Mouse (Mus musculus) erythroblast, embryonic 14.5 days (primary cell): ENCODE data around the gene Clpp. TPM values are rescaled to one million over a fixed set of nuclear protein-coding genes. Genes with fewer than 3 reads are reported as not detected.
A peak's percentile ranks its signal among the peaks of the same experiment; 100 is the strongest.

ENCODE experiments used
- H3K27me3 ChIP-seq: 2 replicates; pipeline ENCODE4 v1.6.1; 2012; ENCODE audit warnings: inconsistent platforms; ENCODE audit not compliant: control insufficient read depth
- H3K36me3 ChIP-seq: 2 replicates; pipeline ENCODE4 v1.6.1; 2012; ENCODE audit warnings: mild to moderate bottlenecking, inconsistent platforms; ENCODE audit not compliant: control insufficient read depth
- H3K4me1 ChIP-seq: 2 replicates; pipeline ENCODE4 v1.6.1; 2012; ENCODE audit warnings: inconsistent platforms; ENCODE audit not compliant: control insufficient read depth
- H3K4me3 ChIP-seq: replicated peaks from 2 replicates; pipeline ENCODE3; 2012; ENCODE audit warnings: moderate library complexity, mild to moderate bottlenecking, inconsistent platforms
- H3K9me3 ChIP-seq: 2 replicates; pipeline ENCODE4 v1.6.1; 2012; ENCODE audit warnings: low read length, inconsistent platforms, mixed read lengths; ENCODE audit not compliant: control insufficient read depth
- GATA1 ChIP-seq: IDR thresholded peaks from 2 replicates; pipeline ENCODE4 v1.6.1; 2012; ENCODE audit warnings: low read length, inconsistent platforms, mixed read lengths
- TAL1 ChIP-seq: IDR thresholded peaks from 3 replicates; pipeline ENCODE4 v1.6.1; 2012; ENCODE audit warnings: low read length, inconsistent platforms, mixed read lengths
- polyA plus RNA-seq: library from polyadenylated mRNA; stranded (reverse); fragments of >175 nt; gene quantifications from 2 replicates; pipeline ENCODE4 v1.2.3, GENCODE M21; 2012

Clpp gene
- polyA plus RNA-seq, 1 experiment: 12.3 TPM

- Histone ChIP-seq H3K9me3 (peaks cover 2% of the 10 kb centered on the region; the same call in 1 of the 2 replicates), H3K36me3 (peaks cover 81% of the 10 kb centered on the region), H3K4me3 (no peak overlapping the region), H3K27me3 (no peaks in the 10 kb centered on the region), H3K4me1 (peaks cover 55% of the 10 kb centered on the region)
- TF ChIP-seq TAL1 (no peak), GATA1 (no peak)
Observed at GRCm38 (mm10) chr17:56999414-56999813, 9.3 kb downstream of the Clpp start.

- Histone ChIP-seq H3K36me3 (peaks cover 81% of the 10 kb centered on the region), H3K9me3 (peaks cover 2% of the 10 kb centered on the region; the same call in 1 of the 2 replicates), H3K27me3 (no peaks in the 10 kb centered on the region), H3K4me3 (no peak within 1 kb of the TSS), H3K4me1 (peaks cover 60% of the 10 kb centered on the region)
- TF ChIP-seq TAL1 (no peak), GATA1 (no peak)
Observed at GRCm38 (mm10) chr17:56999968-57000609, 10.0 kb downstream of the Clpp start, which contains the start of gene Pspn. Pspn (minus strand) TSS chr17:57000018.

- peaks cover 63% of the 10 kb centered on the region for H3K4me1 ChIP-seq
Observed at GRCm38 (mm10) chr17:57001228-57001627, 11.1 kb downstream of the Clpp start.

GRCm38 (mm10) chr17:57003994-57004393 is 13.9 kb downstream of the Clpp start:
- Histone ChIP-seq H3K4me1 (peaks cover 63% of the 10 kb centered on the region), H3K4me3 (no peak overlapping the region), H3K27me3 (no peaks in the 10 kb centered on the region), H3K36me3 (peaks cover 97% of the 10 kb centered on the region), H3K9me3 (peaks cover 2% of the 10 kb centered on the region; the same call in 1 of the 2 replicates)
- TF ChIP-seq GATA1: no peak
- TF ChIP-seq TAL1: no peak

More at GRCm38 (mm10) chr17:57001228-57001627, 11.1 kb downstream of the Clpp start:
- H3K36me3 ChIP-seq: peaks cover 81% of the 10 kb centered on the region
- peaks cover 2% of the 10 kb centered on the region; the same call in 1 of the 2 replicates for H3K9me3 ChIP-seq
- TF ChIP-seq GATA1 (no peak), TAL1 (no peak)
- no peaks in the 10 kb centered on the region for H3K27me3 ChIP-seq
- no peak overlapping the region for H3K4me3 ChIP-seq

- Histone ChIP-seq H3K36me3 (peaks cover 75% of the 10 kb centered on the region), H3K27me3 (no peaks in the 10 kb centered on the region), H3K4me1 (peaks cover 75% of the 10 kb centered on the region), H3K4me3 (no peak overlapping the region), H3K9me3 (no peaks in the 10 kb centered on the region)
- TF ChIP-seq GATA1 (no peak), TAL1 (no peak)
Observed at GRCm38 (mm10) chr17:57007137-57007905, 17.2 kb downstream of the Clpp start.

- peak overlapping the region; percentile 83 for H3K4me3 ChIP-seq
- H3K36me3 ChIP-seq: peaks cover 39% of the 10 kb centered on the region
Observed at GRCm38 (mm10) chr17:57010911-57011235, 20.8 kb downstream of the Clpp start.

GRCm38 (mm10) chr17:57011236-57012141 is 21.4 kb downstream of the Clpp start, which contains the start of the genes Gtf2f1 and Gm17949:
Gtf2f1 (minus strand) TSS chr17:57011288.
Gm17949 (plus strand) TSS chr17:57011469.
- TF ChIP-seq GATA1: no peak
- no peak for TF ChIP-seq TAL1
- Histone ChIP-seq H3K36me3 (peaks cover 33% of the 10 kb centered on the region), H3K4me1 (peaks cover 71% of the 10 kb centered on the region), H3K27me3 (no peaks in the 10 kb centered on the region), H3K9me3 (no peaks in the 10 kb centered on the region), H3K4me3 (peak within 1 kb of the TSS; percentile 83)

More at GRCm38 (mm10) chr17:57010911-57011235, 20.8 kb downstream of the Clpp start:
- no peaks in the 10 kb centered on the region for H3K9me3 ChIP-seq
- no peaks in the 10 kb centered on the region for H3K27me3 ChIP-seq
- TF ChIP-seq GATA1 (no peak), TAL1 (no peak)
- H3K4me1 ChIP-seq: peaks cover 67% of the 10 kb centered on the region

- TF ChIP-seq GATA1 (no peak), TAL1 (no peak)
- no peaks in the 10 kb centered on the region for H3K9me3 ChIP-seq
- H3K36me3 ChIP-seq: peaks cover 25% of the 10 kb centered on the region
- H3K4me3 ChIP-seq: peak overlapping the region; percentile 83
- H3K27me3 ChIP-seq: no peaks in the 10 kb centered on the region
- H3K4me1 ChIP-seq: peaks cover 66% of the 10 kb centered on the region
Observed at GRCm38 (mm10) chr17:57012245-57012795, 22.2 kb downstream of the Clpp start.
